Mouse (Mus musculus) thymus, adult 2 months (tissue): ENCODE results near the gene Farp1.

Source experiments
- CTCF ChIP-seq: fragments of 200-500 bp; IDR thresholded peaks from 2 replicates; pipeline ENCODE4 v1.5.1; 2012; ENCODE audit warnings: mild to moderate bottlenecking, control low read depth, low read length, moderate library complexity, borderline replicate concordance; ENCODE audit not compliant: control insufficient read depth, poor library complexity, insufficient read depth; ENCODE audit errors: extremely low read depth
- POLR2A ChIP-seq: fragments of 200-500 bp; IDR thresholded peaks from 2 replicates; pipeline ENCODE4 v1.6.1; 2012; ENCODE audit warnings: mild to moderate bottlenecking, low read length, control low read depth, moderate library complexity; ENCODE audit not compliant: control insufficient read depth, poor library complexity, insufficient read depth; ENCODE audit errors: extremely low read depth

- TF ChIP-seq CTCF (no peak), POLR2A (no peak)
Observed at GRCm38 (mm10) chr14:121207441-121208158, 172.6 kb downstream of the Farp1 start.
